Mouse (Mus musculus) testis, postnatal 14 days (tissue): ENCODE measurements at regions not wholly inside any gene's neighbourhood (a gene's known extent, or its start where the extent isn't known, plus 50 kb on each side); places are given as distances from the start of the nearest gene placed in this dataset.
A peak's percentile ranks its signal among the peaks of the same experiment; 100 is the strongest.

ENCODE experiments used
- DNase-seq: peaks from one replicate; pipeline ENCODE4 v3.0.0; 2021; ENCODE audit warnings: low spot score

DNA sequence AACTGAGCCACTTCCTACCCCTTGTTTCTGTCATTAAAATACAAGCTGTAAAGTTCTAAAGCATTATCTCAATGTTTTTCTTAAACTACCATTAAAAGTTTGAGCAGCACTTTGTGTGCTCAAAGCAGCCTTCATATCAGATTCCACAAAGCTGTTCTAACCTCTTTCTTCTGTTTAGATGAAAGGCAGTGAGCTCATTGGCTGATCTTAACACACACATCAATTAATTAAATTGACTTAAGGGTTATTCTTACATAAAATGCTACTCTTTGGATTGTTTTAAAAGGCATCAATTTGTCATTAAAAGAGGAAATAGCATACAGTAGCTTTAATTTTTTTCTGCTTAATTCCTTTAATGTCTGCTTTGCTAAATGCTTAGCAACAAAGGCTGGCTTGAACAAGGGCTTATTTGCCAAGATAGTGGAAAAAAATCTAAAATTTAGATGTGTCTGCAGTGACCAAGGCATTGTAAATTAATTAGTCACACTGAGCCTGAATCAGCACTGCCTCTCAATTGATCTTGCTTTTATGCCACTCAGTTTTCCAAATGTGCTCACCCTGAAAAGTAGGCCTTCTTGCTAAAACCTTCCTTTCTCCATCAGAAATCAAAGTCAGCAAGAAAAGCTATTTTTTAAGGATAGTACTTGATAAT, 777.5 kb downstream of the Tmem114 start:
- DNase-seq: no peak

DNA sequence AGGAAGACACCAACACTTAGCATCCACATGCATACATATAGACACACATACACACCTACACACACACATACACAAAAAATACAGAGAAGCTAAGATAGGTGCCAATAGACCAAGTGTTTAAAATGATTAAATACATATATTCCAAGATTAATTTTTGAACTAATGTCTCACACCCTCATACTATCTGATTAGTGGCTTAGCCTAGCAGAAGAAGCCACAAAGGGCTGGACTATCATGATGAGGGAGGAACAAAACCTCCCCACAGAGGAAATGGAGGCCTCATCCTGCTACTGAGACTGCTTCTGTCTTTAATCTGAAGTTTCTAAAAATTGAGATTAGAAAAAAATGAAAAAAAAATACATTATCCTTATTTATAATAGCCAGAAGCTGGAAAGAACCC, 780.6 kb downstream of the Tmem114 start:
- DNase-seq: no peak

DNA sequence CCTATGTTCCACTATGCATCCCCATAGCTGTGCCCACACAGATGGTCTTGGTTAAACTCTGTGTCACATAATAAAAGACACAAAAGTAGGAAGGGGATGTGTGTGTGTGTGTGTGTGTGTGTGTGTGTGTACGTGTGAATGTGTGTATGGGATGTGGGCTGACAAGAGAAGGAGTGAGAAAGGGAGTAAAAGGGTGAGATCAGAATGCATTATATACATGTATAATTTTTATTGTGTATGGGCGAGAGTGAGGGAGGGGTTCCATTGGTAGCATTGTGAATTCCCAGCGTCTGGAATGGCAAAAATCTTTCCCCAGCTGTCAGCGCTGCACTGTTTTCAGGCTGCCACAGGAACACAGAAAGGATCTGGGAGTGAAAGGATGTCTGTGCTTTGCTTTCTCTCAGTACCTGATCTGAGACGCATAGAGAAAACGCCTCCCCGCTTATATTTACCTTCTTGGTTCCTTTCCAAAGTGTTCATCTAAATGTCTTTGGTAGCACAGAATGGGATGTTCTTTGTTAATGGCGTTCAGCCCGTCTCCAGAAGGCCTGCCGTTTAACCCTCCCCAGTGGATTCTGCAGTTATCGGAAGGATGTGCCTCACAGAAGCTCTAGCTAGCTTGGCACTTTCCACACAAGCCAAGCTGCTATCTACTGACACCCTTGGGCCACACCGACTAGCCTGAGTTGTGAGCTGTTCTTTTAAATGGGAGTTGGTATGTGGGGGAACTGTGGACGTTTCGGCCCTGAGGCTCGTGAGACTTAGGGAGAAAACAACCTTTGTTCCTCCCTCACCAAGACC, 785.8 kb downstream of the Tmem114 start:
- peak; percentile 5 for DNase-seq

DNA sequence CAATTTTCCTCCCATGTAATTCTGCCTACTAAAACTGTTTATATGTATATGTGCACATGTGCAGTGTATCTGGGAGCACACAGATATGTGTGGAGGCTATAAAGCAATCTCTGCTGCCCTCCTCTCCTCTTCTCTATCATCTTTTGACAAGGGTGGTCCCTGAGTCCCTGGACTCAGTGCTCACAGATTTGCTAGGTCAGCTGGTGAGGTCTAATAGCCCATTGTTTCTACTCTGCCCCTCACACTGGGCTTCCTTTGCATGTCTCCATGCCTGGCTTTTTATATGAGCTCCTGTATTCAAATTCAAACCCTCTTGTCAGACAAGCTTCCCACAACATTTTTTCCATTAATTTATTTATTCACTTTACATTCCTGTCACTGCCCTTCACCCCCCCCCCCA, 786.9 kb downstream of the Tmem114 start:
- no peak for DNase-seq

DNA sequence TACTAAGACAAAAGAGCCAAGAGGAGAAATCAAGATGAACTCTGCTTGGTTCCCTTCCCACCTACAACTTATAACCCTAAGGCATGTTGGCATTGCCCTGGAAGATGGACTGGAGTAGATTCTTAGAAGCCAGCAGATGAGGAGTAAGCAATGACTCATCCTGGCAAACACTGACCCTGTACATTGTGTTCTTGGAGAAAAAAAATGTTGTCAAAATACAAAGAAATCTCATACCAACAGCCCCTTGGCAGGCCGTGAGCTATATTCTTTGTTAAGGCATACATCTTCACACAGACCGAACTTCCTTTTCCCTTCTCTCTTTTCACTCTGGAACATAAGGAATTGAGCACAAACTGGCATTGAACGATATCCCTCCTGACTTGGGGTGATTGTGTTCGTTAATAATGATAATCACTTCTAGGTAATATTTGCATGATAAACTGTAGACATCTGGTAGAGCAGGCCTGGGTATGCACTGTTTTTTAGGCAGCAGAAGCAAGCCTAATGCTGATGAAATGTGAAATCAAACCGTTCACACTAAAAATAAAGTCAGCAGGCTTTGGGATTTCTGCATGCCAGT, 787.7 kb downstream of the Tmem114 start:
- no peak for DNase-seq

DNA sequence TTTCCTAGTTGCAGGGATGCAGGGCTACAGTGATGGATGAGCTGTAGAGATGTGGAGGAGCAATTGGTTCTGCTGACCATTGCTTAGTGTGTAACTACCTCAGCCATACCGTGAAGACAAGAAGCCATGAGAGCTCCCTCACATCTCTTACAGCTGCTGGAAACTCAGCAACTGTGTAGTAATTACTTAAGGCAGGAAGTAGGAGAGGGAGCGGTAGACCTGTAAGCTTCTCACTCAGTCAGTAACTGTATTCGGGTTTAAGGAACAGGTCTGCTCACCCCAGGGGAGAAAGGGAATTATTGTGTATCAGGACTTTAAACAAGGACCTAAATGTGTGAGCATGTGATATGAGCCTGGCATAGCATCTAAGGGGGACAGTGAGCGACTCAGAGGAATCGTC, 788.6 kb downstream of the Tmem114 start:
- DNase-seq: no peak

DNA sequence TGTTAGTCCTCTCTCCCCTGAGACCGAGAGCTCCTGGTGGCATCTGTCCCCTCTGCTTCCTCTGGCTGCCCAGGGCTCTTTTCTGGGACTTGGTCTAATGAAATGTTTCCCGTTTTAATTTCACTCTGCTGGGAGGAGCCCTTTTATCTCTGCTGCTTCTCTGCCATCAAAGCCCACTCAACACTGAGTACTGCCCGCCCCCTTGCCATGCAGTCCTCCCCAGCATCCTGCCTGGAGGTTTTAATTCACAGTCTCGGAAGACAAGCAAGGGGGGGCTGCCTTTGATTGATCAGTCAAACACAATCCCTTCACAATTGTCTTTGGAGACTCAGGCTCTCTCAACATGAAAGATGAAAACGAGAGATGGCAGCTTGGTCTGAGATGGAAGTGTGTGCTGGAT, 792.5 kb downstream of the Tmem114 start:
- no peak for DNase-seq

DNA sequence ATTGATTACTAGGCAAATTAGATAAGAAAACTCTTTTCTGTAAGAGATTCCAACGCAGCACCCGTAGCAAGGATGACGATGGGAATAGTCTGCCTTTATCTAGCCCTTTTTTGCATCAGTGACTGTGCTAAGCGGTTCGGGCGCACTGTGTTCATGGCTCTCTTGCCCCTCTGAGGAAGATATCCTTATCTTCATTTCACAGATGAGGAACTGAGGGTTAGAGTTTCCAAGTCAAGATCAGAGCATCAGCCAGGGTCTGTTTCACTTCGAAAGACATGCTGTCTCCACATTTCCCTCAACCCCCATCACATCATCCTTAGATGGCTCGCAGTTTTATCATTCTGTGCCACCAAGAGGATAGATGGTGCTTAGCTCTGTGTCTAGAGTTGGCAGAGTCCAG, 796.6 kb downstream of the Tmem114 start:
- no peak for DNase-seq

DNA sequence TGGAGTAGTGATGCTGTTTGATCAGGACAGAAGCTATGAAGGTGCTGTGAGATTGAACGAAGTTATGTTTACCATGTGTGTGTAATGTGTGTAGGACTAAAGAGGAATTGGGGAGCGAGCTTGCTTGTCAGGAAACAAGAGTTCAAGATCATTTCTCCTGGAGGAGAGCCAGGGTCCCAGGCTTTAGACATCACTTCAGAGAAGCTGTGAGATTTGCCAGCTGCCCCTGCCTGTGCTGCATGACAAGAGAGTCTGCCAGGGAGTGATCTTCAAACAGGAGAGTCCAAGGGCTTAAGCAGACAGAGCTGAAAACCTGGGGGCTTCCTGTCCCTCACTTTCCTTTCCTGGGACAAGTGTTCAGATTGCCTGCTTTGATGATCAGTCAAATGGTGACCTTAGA, 818.3 kb downstream of the Tmem114 start:
- DNase-seq: no peak

DNA sequence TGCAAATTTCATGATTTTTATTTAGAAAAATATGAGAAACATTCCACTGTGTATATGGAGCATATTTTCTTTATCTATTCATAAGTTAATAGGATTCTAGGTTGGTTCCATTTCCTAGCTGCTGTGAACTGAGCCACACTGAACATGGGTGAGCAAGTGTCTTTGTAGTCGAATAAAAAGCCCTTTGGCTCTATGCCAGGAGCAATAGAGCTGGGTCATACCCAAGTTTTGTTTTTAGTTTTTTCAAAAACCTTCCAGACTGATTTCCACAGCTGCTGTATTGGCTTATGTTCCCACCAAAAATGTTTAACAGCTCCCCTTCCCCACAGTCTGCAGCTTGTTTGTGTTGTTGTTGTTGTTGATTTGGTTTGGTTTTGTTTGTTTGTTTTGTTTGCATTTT, 822.5 kb downstream of the Tmem114 start:
- DNase-seq: no peak

DNA sequence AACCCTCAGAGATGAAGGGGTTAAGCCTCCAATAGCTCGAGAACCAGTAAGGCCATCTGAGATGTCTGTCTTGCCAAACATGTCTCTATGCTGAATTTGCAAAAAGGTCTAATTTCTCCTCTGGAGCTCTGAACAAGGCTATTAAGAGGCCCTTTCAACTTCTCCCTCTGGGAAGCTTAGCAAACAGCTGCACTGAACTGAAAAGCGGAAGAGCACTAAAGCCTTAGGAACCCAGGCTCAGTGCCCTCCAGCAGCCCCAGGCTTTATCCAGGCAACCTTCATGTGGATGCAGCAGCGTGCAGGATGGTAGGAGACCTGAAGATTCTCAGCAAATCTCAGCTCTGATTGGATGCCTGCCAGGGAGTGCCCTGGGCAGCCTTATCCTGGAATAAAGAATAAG, 850.1 kb downstream of the Tmem114 start:
- no peak for DNase-seq

DNA sequence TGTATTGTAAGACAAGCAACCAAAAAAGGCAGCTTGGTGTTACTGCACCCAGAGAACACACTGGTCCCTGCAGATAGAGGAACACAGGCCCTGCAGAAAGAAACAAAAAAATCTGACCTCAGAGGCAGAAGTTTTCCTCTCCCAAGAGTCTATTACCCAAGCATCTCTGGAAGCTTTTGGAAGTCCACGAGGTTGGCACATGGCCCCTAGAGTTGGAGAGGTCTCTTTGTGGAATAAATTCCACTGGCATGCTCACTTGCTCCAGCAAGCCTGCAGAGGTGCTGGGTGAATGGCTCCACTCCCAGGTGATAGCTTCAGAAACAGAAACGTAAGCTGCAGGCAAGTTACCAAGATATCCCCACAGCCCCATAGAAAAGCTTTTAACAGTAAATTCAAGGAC, 864.1 kb downstream of the Tmem114 start:
- DNase-seq: no peak

DNA sequence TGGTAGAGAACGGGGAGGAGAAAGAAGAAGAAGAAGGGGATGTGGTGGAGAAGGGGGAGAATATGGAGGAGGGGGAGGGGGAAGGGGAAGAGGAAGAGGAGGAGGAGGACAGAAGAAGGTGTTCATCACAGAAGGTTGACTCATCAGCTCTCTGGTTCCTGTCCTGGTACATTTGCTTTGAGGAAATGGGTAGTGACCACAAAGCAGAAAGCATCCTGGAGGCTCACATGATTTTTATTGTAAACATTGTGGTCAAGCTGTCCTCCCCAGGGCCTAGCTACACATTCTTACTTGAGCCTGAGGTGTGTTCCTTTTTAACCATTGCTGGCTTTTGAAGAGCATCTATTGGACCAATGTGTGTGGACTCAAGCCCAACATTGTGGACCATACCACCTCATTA, 865.8 kb downstream of the Tmem114 start:
- DNase-seq: no peak

DNA sequence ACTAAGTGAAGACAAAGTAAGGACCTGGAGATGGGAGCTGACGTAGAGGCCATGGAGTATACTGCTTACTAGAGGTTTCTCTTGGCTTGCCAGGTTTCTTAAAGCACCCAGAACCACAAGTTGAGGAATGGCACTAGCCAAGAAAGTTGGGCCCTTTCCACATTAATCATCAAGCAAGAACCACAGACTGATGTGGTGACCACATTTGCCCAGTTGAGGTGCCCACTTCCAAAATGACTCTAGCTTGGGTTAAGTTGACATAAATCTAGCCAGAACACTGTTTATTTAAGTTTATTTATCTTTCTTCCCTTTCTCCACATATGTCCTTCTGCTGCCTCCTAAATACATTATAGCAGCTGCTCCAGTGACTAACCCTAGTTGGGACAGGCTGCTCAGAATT, 866.3 kb downstream of the Tmem114 start:
- no peak for DNase-seq

DNA sequence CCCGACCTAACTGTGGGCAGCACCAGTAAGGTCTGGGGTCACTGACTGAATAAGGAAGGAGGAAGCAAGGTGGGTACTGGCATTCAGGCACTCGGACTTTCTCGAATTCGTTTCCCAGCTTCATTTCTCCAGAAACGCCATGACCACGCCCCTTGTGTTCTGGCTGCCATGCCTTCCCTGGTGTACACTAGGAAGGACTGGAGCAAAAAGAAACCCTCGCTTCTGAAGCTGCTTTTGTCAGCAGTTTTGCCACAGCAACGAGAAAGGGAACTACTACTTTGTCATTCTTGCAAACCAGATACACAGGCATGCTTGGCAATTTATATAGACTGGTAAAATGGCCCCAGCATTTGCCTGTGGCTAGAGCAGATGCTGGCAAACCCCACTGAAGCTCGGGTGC, 869.0 kb downstream of the Tmem114 start:
- DNase-seq: no peak

DNA sequence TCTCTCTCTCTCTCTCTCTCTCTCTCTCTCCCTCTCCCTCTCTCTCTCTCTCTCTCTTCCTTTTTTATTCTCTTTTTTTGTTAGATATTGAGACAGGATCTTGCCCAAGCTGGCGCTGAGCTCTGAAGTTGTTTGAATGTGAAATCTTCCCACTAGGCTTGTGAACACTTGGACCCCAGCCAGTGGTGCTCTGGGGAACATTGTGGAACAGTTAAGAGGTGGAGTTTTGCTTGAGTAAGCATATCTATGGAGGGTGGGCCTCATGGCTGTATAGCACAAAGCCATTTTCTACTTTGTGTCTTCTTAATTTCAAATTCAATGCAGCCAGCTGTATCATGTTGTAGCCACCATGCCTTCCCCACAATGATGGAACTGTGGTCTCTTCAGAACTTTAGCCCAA, 875.4 kb downstream of the Tmem114 start:
- DNase-seq: no peak

DNA sequence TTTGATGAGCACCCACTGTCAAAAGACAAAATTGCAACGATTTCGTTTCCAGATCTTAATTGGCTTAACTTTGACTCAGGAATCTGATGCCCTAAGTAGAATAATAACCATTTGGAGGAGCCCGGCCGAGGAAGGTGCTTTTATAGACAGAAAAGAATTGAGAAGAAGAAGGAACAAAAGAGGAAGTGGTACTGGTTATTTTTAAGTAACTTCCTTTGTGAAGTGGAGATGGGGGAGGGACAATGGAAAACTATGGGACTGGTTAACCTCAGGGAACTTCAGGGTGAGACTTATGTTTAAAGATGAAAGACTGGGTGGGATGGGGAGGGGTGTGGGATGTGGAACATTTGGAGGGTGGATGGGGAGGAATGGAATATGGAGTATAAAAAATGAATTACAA, 880.9 kb downstream of the Tmem114 start:
- no peak for DNase-seq

DNA sequence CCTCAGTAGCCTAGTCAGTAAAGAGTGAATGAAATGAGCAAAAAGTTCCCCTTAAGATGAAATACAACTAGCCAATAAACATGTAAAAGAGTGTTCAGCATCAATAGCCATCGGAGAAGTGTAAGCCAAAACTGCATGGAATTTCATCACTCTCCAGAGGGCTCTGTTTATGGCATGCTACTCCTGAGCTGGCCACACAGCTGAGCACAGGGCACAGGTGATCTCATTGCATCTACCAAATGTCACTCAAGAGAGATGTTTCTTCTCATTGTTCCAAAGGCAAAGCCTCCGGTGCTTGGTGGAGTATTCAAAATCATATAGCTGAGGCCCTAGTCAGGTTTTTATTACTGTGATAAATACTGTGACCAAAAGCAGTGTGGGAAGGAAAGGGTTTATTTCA, 895.1 kb downstream of the Tmem114 start:
- DNase-seq: no peak

DNA sequence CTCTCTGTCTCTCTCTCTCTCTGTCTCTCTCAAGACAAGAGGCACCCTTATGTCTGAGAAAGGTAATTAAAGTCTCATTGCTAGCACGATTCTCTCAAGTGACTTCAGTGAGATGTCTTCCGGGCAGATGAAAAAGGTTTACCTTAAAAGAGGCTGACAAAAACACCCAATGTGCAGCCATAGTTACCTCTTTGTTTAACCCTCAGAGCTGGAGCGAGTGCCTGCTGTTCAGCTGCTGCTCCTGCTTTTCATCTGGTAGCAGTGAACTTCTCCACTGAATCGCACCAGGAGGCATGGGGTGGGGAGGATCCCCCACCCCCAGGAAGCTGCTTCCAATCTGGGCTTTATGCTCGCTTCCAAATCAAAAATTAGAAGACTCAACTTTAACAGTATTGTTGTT, 896.0 kb downstream of the Tmem114 start:
- DNase-seq: no peak

DNA sequence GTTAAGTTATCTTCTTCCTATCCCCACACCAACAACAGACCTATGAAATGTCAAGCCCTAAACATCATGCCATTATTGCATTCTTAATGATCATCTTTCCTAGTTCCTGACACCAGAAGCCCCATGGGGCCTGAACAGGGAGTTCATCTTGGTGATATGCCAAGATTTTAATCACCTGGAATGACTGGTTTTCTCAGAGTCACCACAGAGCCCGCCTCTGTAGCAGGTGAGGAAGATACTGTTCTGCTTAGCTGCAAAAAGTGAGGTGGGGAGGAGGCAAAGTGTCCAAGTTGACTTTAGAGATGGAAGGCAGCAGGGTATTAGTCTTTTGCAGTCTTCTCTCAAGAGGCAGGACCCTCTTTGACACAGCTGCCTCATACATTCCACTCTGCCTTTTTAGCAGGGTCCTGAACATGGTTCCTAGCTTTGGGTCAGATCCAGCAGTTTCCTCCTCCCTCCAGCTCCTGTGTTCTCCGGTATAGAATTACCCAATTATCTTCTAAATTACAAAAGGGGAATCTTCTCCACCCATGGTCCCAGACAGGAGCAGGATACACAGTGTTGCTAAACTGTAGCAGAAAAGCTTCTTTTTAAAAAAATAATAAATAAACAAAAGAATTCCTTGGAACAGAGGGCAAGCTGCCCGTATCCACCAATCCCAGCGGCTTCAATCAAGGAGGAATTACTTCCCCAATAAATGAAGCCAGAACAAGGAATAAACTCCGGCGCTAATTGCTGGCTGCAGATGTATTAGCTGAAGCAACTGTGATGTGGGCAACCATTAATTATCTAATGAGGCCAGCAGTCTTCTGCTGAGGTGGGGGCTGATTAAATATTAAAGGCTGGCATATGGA, 896.8 kb downstream of the Tmem114 start:
- DNase-seq: no peak

DNA sequence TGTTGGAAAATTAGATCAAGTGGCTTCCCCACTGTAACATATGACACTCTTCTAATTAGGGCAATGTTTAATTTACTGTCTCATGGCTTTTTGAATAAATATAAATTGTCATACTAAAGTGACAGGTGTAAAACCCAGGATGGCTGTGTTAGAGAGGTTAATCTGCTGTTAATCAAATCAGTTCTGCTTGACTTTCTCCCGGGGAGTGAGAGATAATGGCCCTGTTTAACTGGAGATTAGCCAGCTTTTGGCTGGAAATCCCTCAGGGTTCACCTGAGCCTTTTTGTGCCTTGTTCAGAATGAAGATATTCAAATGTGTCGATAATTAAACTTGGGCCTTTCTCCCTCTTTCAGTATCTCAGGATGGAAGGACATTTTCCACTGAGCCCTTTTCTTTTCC, 906.2 kb downstream of the Tmem114 start:
- DNase-seq: no peak
